Mouse (Mus musculus) heart, postnatal 14 days (tissue): ENCODE data around the gene Tbc1d10a. TPM values are rescaled to one million over a fixed set of nuclear protein-coding genes. Genes with fewer than 3 reads are reported as not detected.
"Not testable (repeated sequence)": the region's sequence is repeated elsewhere in the genome, so short reads cannot be mapped to it uniquely, and the experiment has no call there.

ENCODE experiments used
- DNase-seq, 2 experiments: peaks; one replicate each; pipeline ENCODE4 v3.0.0; 2021 to 2022
- intact Hi-C: fragments of 180-260 bp; cut with DNase I; formaldehyde crosslinking; loops from one replicate; pipeline ENCODE4 v1.15.1; 2025
- total RNA-seq, 2 experiments: library from RNA; stranded (reverse); gene quantifications; 2 replicates each; pipeline ENCODE4 v1.2.3; 2021

Tbc1d10a gene
- total RNA-seq, 2 experiments from 2014 or later = 14.5 to 14.7 TPM

GRCm38 (mm10) chr11:4177716-4178115 lies 8.9 kb upstream of the Tbc1d10a start:
- intact Hi-C loops = no loop called here
- DNase-seq = peak; percentile 55 to 78

GRCm38 (mm10) chr11:4182061-4182460 lies 4.5 kb upstream of the Tbc1d10a start:
- intact Hi-C loops = no loop called here
- no peak for DNase-seq

GRCm38 (mm10) chr11:4183511-4183910 lies 3.1 kb upstream of the Tbc1d10a start:
- intact Hi-C loops = no loop called here
- DNase-seq = no peak

- DNase-seq = no peak
- intact Hi-C loops = no loop called here
These were observed 2.2 kb upstream of the Tbc1d10a start for GRCm38 (mm10) chr11:4184251-4184952.

GRCm38 (mm10) chr11:4185480-4185879 lies 1.1 kb upstream of the Tbc1d10a start:
- DNase-seq, intact Hi-C loops: not testable (repeated sequence)

GRCm38 (mm10) chr11:4187318-4187700 lies 720 bp downstream of the Tbc1d10a start:
- DNase-seq = no peak
- intact Hi-C loops = loop anchor here (1.0 kb wide), 1 partner anchor 29 kb away; no protein-coding TSS in a partner anchor

GRCm38 (mm10) chr11:4189182-4189581 lies 2.6 kb downstream of the Tbc1d10a start:
- intact Hi-C loops = loop anchor here (2.0 kb wide), 1 partner anchor 14 kb away; no protein-coding TSS in a partner anchor
- no peak for DNase-seq

GRCm38 (mm10) chr11:4190677-4191076 lies 4.1 kb downstream of the Tbc1d10a start:
- intact Hi-C loops = no loop called here
- peak in 1 of 2 experiments; percentile 32 for DNase-seq

GRCm38 (mm10) chr11:4192757-4193156 lies 6.2 kb downstream of the Tbc1d10a start:
- intact Hi-C loops = no loop called here

GRCm38 (mm10) chr11:4193420-4193819 lies 6.8 kb downstream of the Tbc1d10a start:
- intact Hi-C loops = no loop called here
- no peak for DNase-seq

More at GRCm38 (mm10) chr11:4192757-4193156, 6.2 kb downstream of the Tbc1d10a start:
- DNase-seq = no peak

GRCm38 (mm10) chr11:4195597-4196031 lies 9.0 kb downstream of the Tbc1d10a start:
- DNase-seq = no peak
- intact Hi-C loops = no loop called here

GRCm38 (mm10) chr11:4196636-4197035 lies 10.0 kb downstream of the Tbc1d10a start:
- intact Hi-C loops = no loop called here
- DNase-seq = no peak

GRCm38 (mm10) chr11:4197691-4198090 lies 11.1 kb downstream of the Tbc1d10a start:
- intact Hi-C loops = no loop called here
- DNase-seq = no peak

GRCm38 (mm10) chr11:4201981-4202700 lies 15.6 kb downstream of the Tbc1d10a start:
- intact Hi-C loops = loop anchor here (2.0 kb wide), 1 partner anchor 13 kb away; no protein-coding TSS in a partner anchor
- DNase-seq = no peak

- no peak for DNase-seq
- intact Hi-C loops = loop anchor here (2.0 kb wide), 1 partner anchor 14 kb away; no protein-coding TSS in a partner anchor
These were observed 16.6 kb downstream of the Tbc1d10a start for GRCm38 (mm10) chr11:4202995-4203704.

- intact Hi-C loops = loop anchor here (2.0 kb wide), 1 partner anchor 15 kb away; no protein-coding TSS in a partner anchor
These were observed 17.1 kb downstream of the Tbc1d10a start for GRCm38 (mm10) chr11:4203705-4204074.

GRCm38 (mm10) chr11:4205097-4205655 lies 18.6 kb downstream of the Tbc1d10a start:
- DNase-seq = no peak
- intact Hi-C loops = no loop called here

More at GRCm38 (mm10) chr11:4203705-4204074, 17.1 kb downstream of the Tbc1d10a start:
- peak; percentile 78 to 83 for DNase-seq

- intact Hi-C loops = no loop called here
- DNase-seq = no peak
These were observed 19.4 kb downstream of the Tbc1d10a start for GRCm38 (mm10) chr11:4205951-4206350.

GRCm38 (mm10) chr11:4206563-4206962 lies 20.0 kb downstream of the Tbc1d10a start:
- intact Hi-C loops = no loop called here
- no peak for DNase-seq

GRCm38 (mm10) chr11:4207655-4208054 lies 21.1 kb downstream of the Tbc1d10a start:
- intact Hi-C loops = no loop called here

More at GRCm38 (mm10) chr11:4207655-4208054, 21.1 kb downstream of the Tbc1d10a start:
- no peak for DNase-seq
